Mouse (Mus musculus): ENCODE measurements around the gene Gab3. TPM values are rescaled to one million over a fixed set of nuclear protein-coding genes. Genes with fewer than 3 reads are reported as not detected.
"Not testable (repeated sequence)": the region's sequence is repeated elsewhere in the genome, so short reads cannot be mapped to it uniquely, and the experiment has no call there.

The Gab3 gene
- polyA plus RNA-seq, 1 experiment from 2014 or later, result 1.4 TPM

DNA sequence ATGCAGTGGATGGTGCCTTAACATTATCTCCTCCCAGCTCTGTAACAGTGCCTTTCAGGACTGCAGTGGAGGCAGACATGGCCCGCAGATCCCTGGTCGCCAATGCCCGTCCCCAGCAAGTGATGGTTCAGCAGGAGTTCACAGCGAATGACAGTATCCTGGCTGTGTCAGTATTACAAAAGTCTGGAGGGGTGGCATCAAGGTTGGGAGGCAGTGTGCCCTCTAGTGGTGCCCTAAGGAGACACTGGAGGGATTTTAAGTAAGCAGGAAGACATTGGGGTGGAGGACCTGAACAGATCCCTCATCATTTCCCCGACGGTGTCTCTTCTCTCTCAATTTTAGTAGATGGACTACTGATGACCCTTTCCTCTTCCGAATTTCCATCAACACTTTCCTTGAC, 126.1 kb downstream of the Gab3 start:
- not testable (repeated sequence) for H3K4me2 ChIP-seq (replicated peaks); H3K9ac ChIP-seq; H3K9me3 ChIP-seq; ATAC-seq (ENCODE audit: low FRiP score, low read depth); H3K4me3 ChIP-seq; H3K27ac ChIP-seq; H3K4me1 ChIP-seq; H3K36me3 ChIP-seq; H3K27me3 ChIP-seq (replicated peaks)
- 71% methylated on average over 7 of the region's 7 CpGs for WGBS

Other genes with a start within 250 kb of the Gab3 start
- gene Gm5936, start 248.3 kb downstream of the Gab3 start, polyA plus RNA-seq (2016; fragmentation: Nextera tagmentation; extraction: Ambion mirVana), result not detected in 2 replicates
- gene Dkc1, start 10.4 kb upstream of the Gab3 start, polyA plus RNA-seq (2016; fragmentation: Nextera tagmentation; extraction: Ambion mirVana), result 85.5 and 85.6 TPM in 2 replicates
- gene Mpp1, start 45.6 kb upstream of the Gab3 start, polyA plus RNA-seq (2016; fragmentation: Nextera tagmentation; extraction: Ambion mirVana), result 23.7 and 26.1 TPM in 2 replicates
- not detected in 2 replicates for gene Smim9, start 78.3 kb upstream of the Gab3 start, polyA plus RNA-seq (2016; fragmentation: Nextera tagmentation; extraction: Ambion mirVana)

Data from neural tube, embryonic 12.5 days (tissue).